Mouse (Mus musculus) CD4-positive helper T cell, adult 2 months (primary cell): ENCODE data around the gene Gpr176.
"Not testable (repeated sequence)": the region's sequence is repeated elsewhere in the genome, so short reads cannot be mapped to it uniquely, and the experiment has no call there.

Source experiments
- DNase-seq: peaks from one replicate; pipeline ENCODE4 v3.0.0-alpha.2; 2012; ENCODE audit warnings: low read depth, missing footprints, low spot score

The Gpr176 gene

DNA sequence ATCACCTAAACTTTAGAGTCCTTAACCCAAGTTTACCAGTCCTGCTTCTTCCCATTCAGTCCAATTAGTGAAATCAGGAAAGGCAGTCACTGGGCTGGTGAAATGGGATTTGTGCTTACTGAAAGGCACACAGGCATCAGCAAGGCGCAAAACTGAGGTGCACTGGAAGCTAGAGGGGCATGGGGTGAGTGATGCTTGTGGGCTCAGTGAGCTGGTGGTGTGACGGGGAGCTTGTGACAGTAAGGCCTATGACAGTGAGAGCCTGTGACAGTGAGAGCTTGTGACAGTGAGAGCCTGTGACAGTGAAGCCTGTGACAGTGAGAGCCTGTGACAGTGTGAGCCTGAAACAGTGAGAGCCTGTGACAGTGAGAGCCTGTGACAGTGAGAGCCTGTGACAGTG lies 71.6 kb downstream of the Gpr176 start:
- DNase-seq, result no peak

DNA sequence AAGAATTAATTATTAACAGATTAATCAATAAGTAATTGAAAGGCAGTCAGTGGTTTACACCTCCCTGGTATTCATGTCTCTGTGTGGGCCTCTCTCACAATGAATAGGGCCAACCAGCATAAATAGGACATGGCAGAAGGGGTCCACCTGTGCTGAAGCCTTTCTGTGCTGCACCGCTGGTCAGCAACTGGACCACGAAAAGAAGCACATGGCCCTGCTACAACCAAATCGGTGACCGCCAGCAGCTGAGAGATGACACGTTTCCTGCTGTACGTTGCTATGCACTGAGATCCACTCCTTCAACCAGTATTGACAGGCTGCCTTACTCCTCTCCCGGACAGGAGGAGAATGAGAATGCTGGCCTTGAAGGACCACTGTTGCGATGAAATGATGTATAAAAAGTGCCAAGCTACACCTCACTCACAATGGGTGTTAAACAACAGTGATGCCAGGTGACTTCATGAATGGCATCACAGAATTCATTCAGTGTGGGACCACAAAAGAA lies 72.1 kb downstream of the Gpr176 start:
- DNase-seq, result no peak

DNA sequence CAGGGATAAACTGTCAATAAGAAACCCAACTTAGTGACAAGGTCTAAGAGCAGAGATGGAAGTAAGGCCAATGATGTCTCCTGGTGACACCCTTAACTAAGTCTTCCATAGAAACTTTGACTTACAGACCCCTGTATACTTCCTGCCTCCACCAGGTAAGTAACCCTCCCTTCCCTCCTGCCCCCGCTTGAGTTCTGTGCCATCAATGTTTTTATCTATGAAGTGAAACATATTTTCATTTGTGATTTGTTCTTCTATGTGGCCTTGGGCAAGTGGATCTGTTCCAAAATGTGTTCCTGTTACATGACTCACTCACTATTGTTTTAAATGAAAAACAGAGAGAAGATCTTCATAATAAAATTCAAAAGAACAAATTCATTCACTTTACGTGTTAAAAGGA lies 73.2 kb downstream of the Gpr176 start:
- DNase-seq, result no peak

DNA sequence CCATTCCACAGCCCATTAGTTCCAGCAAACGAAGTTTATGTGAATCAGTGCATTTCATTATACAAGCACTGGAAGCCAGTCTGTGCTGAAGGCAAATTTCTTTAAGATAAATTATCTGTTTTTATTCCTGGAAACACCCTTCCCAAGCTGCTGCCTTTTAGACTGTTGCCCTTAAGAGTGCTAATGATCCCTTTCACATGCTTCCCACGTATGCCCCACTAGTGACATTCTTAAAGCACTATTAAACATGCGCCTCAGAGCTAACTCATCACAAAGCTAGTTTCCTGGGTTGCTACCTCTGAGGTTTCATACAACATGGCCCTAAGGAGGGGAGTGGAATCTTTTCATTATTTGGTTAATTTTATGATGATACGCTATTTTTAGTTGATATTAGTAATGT lies 74.6 kb downstream of the Gpr176 start:
- DNase-seq, result no peak

DNA sequence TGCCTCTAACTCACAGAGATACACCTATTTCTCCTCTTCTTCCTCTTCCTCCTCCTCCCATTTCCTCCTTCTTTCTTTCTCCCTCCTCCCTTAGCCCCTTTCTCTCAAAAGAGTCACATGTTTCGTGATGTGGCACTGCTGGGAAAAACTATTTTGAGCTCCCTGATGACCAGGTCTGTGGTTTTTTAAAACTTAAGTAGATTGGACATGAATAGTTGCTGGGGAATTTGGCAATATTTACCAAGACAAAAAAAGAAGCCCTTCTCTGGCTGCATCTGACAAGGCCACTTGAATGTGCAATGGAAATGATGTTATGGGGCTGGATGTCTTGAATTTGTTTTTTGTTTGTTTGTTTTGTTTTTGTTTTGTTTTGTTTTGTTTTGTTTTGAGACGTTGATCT lies 75.3 kb downstream of the Gpr176 start:
- DNase-seq, result no peak

DNA sequence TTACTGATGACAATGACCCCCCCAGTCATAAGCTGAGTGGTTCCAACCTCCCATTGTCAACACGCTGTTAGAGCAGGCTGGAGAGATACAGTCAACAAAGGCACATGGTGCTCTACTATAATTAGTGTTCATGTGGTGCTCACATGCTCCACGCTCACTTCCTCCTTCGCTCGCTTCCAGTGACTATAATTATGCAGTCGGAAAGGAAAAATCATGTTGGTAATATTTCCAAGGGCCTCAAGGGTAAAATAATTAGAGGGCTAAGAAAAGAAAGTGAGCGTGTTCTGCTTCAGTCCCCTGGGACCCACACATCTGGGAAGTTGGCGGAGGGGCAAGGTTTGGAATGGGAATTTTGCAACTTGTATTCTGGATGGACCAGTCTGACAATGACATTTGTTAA lies 77.7 kb downstream of the Gpr176 start:
- DNase-seq, result no peak

DNA sequence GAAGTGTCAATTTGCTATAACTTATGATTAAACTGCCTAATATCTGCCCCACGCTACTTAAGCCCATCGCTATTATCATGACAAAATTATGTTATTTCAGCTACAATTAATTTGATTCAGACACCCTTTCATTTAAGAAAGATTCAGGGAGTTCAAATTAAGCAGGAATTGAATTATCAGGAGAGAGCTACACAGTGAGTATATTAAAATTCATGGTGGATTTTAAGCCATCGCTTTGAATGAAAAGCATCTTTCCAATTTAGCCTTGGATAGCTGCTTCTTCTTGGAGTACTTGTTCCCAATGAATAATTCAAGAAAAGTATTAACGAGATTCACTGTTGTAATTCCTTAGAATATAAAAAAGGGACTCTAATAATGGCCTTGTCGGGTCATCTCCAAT lies 79.6 kb downstream of the Gpr176 start:
- no peak for DNase-seq

DNA sequence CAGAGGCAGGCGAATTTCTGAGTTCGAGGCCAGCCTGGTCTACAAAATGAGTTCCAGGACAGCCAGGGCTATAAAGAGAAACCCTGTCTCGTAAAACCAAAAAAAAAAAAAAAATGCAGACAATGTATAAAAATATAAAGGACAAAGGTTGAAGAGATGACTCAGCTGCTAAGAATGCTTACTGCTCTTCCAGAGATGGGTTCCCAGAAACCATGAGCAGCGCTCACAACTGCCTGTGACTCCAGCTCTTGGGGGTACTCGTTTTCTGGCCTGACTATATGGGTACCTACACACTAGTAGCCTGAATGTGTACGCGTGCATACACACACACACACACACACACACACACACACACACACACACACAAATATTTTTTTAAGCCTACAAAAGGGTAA lies 84.2 kb downstream of the Gpr176 start:
- DNase-seq, result not testable (repeated sequence)

DNA sequence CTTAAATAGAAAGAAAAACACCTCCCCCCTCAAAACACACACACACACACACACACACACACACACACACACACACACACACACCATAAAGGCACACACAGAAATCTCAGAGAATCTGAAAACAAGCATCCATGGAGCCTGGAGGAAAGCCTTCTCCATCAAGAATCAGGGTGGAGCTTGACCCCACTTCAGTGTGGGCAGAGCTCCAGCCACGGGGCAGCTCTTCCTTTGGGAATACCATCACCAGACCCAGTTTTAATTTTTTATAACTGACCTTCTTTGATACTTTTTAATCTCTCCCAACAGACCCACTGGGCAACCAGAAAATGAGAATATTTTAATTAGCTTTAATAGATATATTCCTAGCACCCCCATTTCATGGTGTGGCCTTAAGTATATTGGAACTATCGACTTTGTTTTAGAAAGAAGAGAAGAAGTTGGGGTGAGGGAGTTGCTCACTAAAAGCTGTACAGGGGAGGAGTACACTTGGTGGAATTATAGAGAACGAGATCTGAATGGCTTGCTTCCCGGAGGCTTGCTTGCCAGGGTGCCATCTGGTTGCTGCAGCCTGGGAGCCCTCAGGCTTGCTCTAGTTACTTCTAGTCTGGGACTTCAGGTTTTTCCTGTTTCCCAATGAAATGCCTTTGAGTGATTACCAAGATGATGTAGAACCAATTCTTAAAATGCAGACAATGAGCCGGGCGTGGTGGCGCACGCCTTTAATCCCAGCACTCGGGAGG lies 84.7 kb downstream of the Gpr176 start:
- no peak for DNase-seq

DNA sequence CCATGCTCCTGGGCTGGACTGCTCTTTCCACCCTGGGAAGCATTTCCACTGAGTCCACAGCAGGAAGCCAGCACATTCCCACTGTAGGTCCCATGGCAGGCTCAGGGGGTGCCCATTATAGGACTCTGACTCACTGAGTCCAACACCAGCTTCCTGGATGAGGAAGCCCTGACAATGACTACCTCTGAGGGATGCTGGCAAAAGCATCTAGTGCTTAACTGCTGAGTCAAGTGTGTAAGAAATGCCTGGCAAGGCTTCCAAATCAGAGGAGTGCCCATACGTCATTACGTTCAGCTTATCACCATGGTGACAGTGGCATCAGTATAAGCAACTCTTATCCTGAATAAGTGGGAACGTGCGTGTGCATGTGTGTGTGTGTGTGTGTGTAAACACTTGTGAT lies 85.5 kb downstream of the Gpr176 start:
- no peak for DNase-seq

DNA sequence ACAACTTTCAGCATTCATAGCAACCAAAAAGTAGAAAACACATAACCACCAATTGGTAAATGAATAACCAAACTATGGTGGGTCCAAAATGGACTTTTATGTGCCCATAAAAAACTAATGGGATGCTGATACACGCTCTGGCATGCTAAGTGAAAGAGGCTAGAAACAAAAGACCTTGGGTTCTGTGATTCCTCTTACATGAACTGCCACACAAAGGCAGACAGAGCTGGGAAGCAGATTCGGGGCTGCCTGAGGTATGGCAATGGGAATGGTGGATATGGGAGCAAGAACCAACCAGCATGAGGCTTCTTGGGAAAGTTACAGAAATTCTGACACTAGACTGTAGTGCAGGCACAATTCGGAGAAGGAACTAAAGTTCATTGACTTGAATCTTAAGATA lies 90.8 kb downstream of the Gpr176 start:
- DNase-seq, result no peak

DNA sequence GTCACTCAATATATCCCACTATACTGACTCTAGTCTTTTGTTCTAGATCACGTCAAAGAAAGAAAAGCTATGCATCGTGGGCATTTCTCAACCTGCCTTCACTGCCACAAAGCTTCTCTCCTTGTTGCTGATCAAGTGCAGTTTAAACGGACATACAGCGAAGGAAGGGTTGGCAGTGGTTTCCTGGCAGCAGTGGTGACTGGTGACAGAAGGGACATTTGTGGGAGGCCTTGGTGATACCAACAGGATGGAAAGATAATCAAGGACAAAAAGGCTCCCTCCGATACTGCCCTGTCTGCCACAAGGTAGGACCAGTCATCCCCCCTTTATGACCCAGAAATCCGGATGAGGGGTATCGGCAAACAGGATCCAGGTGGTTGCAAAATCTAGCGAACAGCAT lies 95.0 kb downstream of the Gpr176 start:
- no peak for DNase-seq

DNA sequence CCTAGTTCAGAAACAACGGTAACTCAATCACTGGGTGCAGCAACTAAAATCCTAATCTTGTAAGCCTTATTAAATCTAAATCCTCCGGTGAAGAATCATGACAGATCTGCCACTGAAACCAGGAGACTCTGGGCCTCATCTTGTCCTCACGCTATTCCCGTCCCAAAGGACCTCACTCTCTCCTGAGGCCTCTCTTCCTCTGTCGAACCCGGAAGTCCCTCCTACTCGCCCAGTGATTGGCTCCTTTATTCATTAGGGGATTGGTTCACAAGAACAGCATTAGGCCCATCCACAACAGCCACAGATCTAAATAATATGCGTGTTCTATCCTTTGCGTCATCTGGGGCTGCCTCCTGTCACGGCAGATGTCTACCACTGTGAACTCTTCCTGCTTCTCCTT lies 101.6 kb downstream of the Gpr176 start:
- DNase-seq, result no peak

DNA sequence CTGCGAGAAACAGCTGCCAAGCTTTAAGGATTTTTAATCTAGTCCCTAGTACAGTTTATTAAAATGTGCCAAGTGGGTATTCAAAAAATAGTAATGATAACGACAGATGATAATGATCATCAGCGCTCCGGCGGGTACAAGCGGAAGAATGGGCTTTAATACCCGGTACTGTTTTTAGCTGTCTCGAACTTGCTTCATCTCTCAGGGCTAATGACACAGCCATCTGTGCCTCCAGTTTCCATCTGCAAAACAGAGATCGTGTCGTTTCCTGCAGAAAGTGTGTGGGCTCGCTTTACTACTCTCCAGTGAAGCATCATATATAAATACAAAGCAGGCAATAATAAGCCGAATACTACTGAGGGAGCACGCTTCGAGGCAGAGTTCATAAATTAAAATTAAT lies 103.0 kb downstream of the Gpr176 start:
- no peak for DNase-seq

DNA sequence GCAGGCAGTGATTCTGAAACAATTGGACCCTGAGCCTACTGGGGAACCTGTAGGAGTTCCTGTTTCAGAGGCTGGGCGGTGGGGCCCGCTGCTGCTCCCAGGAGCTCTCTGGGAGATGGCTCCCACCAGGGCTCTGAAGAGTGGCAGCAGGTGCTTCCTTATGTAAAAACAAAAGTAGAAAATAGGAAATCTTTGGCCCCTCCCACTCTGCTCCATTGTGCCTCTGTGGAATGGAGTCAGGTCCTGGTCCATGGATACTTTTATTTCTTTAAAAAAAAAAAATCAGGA lies 109.4 kb downstream of the Gpr176 start:
- no peak for DNase-seq

DNA sequence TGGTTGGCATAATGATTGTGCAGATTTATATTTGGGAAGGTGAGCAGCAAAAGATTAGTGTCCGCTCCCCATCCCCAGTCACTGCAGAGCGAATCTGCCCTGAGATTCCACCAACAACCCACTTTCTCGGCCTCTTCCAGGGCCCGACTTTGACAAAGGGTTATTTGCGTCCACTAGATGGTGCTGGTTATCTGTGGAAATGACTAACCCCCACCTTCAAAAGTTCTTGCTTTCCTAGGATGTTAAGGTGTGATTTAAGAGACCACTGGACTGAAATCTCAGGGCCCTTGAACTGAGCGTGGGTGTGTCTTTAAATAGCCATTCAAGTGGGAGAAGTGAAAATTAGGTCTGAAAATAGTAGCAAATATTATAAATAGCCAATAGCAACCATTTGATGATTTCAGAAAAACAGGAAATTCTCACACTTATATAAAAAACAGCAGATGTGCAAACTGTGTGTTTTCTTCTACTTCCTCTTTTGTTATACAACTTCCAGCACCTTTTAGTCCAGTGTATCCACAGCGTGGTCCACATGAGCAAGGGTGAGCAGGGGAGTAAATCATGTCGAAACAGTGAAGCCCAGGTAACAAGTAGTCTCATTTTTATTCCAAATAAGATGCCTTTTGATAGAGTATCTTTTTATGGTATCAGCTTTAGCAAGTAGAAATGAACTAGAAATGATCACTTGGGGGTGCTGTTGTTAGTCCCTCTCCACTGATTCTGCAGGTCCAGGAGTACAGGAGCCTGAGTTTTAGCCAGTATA lies 109.9 kb downstream of the Gpr176 start:
- peak; percentile 33 for DNase-seq

DNA sequence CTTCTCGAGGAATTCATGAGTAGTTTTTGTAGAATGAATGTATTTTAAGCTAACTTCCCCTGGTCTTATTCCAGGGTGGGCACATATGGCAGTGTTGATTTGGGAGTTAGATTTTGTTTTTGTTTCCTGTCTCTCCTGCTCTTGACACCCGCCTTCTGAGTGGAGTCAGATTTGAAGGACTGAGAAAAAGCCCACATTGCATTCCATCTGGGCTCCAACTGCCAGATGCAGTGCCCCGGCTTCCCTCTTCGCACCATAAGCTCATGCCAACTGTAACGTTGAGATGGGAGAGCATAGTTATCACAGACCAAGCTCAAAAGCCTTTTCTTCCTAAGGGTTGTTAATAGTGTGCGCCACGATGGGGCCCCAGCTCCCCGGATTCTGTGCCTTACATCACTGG lies 110.5 kb downstream of the Gpr176 start:
- DNase-seq, result no peak

DNA sequence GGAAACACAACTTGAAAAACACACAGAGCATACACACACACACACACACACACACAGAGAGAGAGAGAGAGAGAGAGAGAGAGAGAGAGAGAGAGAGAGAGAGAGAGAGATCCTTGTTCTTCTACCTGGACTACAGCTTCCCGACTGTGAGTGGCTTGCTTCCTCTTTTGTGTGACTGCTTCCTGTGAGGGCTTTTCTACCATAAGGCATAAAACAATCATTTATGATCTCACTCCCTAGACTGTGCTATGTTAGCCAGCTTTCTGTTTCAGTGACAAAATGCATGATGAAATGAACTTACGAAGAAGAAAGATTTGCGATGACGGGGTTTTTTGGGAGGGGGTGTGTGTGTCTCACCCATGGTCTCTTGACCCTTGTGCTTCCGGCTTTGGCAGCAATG lies 113.5 kb downstream of the Gpr176 start:
- DNase-seq, result no peak

DNA sequence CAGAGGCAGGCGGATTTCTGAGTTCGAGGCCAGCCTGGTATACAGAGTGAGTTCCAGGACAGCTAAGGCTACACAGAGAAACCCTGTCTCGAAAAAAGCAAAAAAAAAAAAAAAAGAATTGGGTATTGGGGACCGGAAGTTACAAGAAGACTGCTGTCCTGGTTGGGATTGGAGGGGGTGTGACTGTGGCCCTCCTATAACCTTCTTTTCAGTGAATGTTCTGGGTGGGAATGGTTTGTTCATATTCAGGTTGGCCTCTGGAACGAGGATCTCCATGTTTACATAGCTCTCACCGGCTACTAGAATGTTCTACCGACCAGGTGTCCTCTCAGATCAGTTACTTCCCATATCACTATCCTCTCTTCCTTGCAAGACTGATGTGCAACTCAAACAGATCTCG lies 116.1 kb downstream of the Gpr176 start:
- DNase-seq, result peak; percentile 8

DNA sequence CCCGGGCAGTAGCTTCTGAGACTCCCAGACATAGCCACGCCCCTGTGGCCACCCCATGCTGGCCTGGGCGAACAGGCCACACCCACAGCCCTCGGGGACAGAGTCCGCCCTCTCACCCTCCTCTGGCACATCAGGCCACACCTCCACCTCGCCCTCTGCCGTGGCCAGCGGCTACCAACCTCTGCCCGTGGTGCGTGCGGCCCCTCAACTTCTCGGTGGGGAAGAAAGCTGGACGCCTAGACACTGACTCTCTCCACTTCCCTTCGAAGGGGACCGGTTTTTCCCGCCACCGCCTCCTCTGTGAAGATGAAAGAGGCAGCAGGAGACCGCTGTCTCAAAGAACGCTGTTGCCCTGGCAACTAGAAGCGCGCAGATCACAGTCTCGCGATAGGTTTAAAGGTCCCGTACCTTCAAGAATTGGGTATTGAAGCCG lies 116.6 kb downstream of the Gpr176 start, which contains the start of gene Fsip1:
Fsip1 (minus strand) TSS at position 346 of the 433 bp plus-strand sequence.
- DNase-seq, result peak; percentile 87

DNA sequence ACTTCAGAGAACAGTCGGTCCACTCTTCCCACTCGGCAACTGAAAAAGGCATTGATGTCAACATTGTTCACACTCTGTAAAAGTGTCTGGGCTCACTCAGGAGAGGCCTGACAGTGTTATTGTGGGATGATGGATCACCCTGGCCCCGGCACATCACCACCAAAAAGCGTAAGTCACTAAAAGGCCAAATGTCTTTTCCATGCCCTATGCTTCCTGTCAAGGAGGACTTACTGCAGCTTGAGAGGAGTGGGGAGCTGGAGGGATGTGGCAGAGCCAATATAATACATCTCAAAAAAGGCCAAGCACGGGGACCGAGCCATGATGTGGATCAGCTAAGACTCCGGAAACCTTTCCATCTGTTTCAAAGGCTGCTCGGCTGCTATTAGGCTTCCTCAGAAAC lies 118.7 kb downstream of the Gpr176 start:
- no peak for DNase-seq

DNA sequence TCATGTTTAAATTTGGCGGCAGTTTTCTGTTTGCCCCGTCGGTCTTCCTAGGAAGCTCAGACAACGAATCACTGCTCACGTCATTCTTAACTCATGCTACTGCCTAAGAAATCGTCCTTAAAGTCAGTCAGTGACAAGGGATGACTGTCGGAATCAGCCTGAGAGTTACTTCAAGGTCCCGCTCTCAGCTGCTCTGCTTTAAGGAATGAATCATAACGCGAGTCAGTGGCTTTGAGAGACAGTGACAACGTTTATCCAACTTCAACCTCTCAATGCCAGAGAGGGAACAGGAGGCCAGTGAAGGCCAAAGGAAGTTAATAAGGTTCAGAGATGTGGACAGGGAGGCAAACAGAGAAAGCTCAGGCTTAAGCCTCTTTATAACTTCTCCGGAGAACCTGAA lies 124.3 kb downstream of the Gpr176 start:
- DNase-seq, result no peak

DNA sequence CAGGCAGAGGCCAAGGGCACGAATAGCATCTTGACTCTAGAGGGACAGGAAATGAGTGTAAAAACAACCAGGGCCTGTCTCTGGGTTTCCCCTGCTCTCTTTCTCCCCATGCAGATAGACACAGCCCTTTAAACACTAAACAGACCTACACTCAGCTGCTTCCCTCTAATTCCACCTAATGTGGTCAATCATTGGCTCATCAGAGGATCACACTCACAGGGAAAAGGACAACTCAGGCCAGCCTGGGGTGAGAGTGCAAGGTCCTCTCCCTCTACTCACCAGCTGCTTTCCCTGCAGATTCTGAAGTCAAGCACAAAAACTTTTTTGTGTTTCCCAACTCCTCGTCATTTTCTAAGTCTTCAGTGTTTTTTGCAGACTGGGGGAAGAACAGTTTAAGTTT lies 125.2 kb downstream of the Gpr176 start:
- DNase-seq, result no peak
